Mouse (Mus musculus) hindbrain, embryonic 13.5 days (tissue): ENCODE data around the gene Galnt10. TPM values are rescaled to one million over a fixed set of nuclear protein-coding genes. Genes with fewer than 3 reads are reported as not detected.

Experiments used
- ATAC-seq: fragments of 200-750 bp; cut with Nextera tagmentation; 2 replicates; pipeline ENCODE4 v1.8.0; 2017; ENCODE audit warnings: moderate TSS enrichment; ENCODE audit not compliant: low FRiP score
- H3K27ac ChIP-seq: fragments of 300-500 bp; sonication (generic); 2 replicates; pipeline ENCODE4 v1.5.1; 2015; ENCODE audit warnings: inconsistent platforms, mild to moderate bottlenecking, moderate library complexity
- H3K27me3 ChIP-seq: fragments of 300-500 bp; sonication (generic); 2 replicates; pipeline ENCODE4 v1.6.1; 2015; ENCODE audit warnings: mild to moderate bottlenecking, inconsistent platforms
- H3K36me3 ChIP-seq: fragments of 300-500 bp; sonication (generic); 2 replicates; pipeline ENCODE4 v1.6.1; 2015; ENCODE audit warnings: mild to moderate bottlenecking, inconsistent platforms
- H3K4me1 ChIP-seq: fragments of 300-500 bp; sonication (generic); replicated peaks from 2 replicates; pipeline ENCODE4 v1.6.1; 2015; ENCODE audit warnings: inconsistent platforms
- H3K4me2 ChIP-seq: fragments of 300-500 bp; sonication (generic); 2 replicates; pipeline ENCODE4 v1.6.1; 2015; ENCODE audit warnings: inconsistent platforms, mild to moderate bottlenecking, moderate library complexity
- H3K4me3 ChIP-seq: fragments of 300-500 bp; sonication (generic); 2 replicates; pipeline ENCODE4 v1.5.1; 2015; ENCODE audit warnings: mild to moderate bottlenecking, inconsistent platforms
- H3K9ac ChIP-seq: fragments of 300-500 bp; sonication (generic); 2 replicates; pipeline ENCODE4 v1.6.1; 2015; ENCODE audit warnings: mild to moderate bottlenecking, inconsistent platforms
- H3K9me3 ChIP-seq: fragments of 300-500 bp; sonication (generic); 2 replicates; pipeline ENCODE4 v1.6.1; 2016; ENCODE audit warnings: inconsistent platforms
- WGBS: fragments of 180-500 bp; shearing (Covaris S2); methylation state at CpG from one replicate; pipeline ENCODE4 v1.1.7; 2015; 5-methylcytosine and 5-hydroxymethylcytosine counted together
- polyA plus RNA-seq: library from polyadenylated mRNA; unstranded; fragments of >200 nt; fragmentation: Nextera tagmentation; extraction: Ambion mirVana; gene quantifications from 2 replicates; pipeline ENCODE4 v1.2.1, GENCODE M21; 2015

Gene Galnt10
- polyA plus RNA-seq, 1 experiment from 2014 or later = 12.1 TPM

DNA sequence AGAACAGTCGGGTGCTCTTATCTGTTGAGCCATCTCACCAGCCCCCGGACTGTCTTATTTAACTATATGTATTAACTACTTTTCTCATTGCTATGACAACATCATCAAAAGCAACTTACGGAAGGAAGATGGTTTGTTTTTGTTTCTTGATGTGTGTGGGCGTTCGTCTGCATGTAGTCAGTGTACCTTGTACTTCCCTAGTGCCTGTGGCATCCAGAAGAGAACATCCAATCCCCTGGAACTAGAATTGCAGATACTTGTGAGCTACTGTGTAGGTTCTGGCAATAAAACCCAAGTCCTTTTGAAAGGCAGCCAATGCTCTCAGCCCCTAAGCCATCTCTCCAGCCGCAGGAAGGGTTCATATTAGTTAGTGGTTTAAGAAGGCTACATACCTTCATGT, 72.8 kb downstream of the Galnt10 start:
- no peak for ATAC-seq
- H3K27ac ChIP-seq = no peak overlapping the region
- H3K9ac ChIP-seq = no peak overlapping the region
- H3K4me1 ChIP-seq = peaks cover 13% of the 10 kb centered on the region
- no peaks in the 10 kb centered on the region for H3K9me3 ChIP-seq
- H3K4me2 ChIP-seq = no peak overlapping the region
- no peaks in the 10 kb centered on the region for H3K36me3 ChIP-seq
- WGBS = 92% methylated on average over 6 of the region's 6 CpGs
- H3K27me3 ChIP-seq = no peaks in the 10 kb centered on the region
- no peak overlapping the region for H3K4me3 ChIP-seq

DNA sequence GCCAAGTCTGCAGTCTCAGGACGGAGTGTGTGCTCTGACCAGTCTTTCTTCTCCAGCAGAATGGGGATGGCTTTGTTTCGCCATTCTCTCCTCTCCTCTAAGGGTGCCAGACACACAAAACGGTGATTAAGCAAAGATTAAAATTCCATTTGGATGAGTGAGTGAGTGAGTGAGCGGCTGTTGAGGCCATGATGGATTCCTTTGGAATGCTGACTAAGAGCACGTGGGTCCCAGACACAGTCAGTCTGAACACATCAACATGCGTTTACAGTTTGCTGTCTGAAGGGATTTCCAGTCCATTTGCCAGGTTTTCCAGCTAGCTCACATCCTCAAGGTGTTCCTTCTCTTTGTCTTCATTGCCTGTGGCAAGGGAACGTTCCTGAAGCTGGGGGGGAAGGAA, 74.4 kb downstream of the Galnt10 start:
- Histone ChIP-seq H3K9ac (no peak overlapping the region), H3K27ac (peak overlapping the region; percentile 67), H3K27me3 (no peaks in the 10 kb centered on the region), H3K9me3 (no peaks in the 10 kb centered on the region), H3K4me3 (no peak overlapping the region), H3K4me2 (no peak overlapping the region), H3K36me3 (peaks cover 5% of the 10 kb centered on the region; the same call in 1 of the 2 replicates), H3K4me1 (peaks cover 13% of the 10 kb centered on the region)
- whole genome bisulfite sequencing = 43% methylated on average over 7 of the region's 7 CpGs
- ATAC-seq = no peak

- Histone ChIP-seq H3K27ac (peak overlapping the region; percentile 67), H3K4me2 (no peak overlapping the region), H3K9me3 (no peaks in the 10 kb centered on the region), H3K27me3 (no peaks in the 10 kb centered on the region), H3K9ac (no peak overlapping the region), H3K36me3 (peaks cover 5% of the 10 kb centered on the region; the same call in 1 of the 2 replicates), H3K4me1 (peaks cover 13% of the 10 kb centered on the region), H3K4me3 (no peak overlapping the region)
- 78% methylated on average over 6 of the region's 6 CpGs for WGBS
- no peak for ATAC-seq
Measured at GRCm38 (mm10) chr11:57720076-57720475, 74.8 kb downstream of the Galnt10 start.

GRCm38 (mm10) chr11:57724791-57725463, 79.7 kb downstream of the Galnt10 start:
- H3K27ac ChIP-seq = no peak overlapping the region
- H3K36me3 ChIP-seq = peaks cover 5% of the 10 kb centered on the region; the same call in 1 of the 2 replicates
- ATAC-seq = no peak
- H3K9ac ChIP-seq = no peak overlapping the region
- H3K4me2 ChIP-seq = no peak overlapping the region
- 85% methylated on average over 5 of the region's 5 CpGs for WGBS
- H3K9me3 ChIP-seq = no peaks in the 10 kb centered on the region
- H3K27me3 ChIP-seq = 0 out of 2 replicates have a peak, but pooled peaks cover 6% of the 10 kb centered on the region
- H3K4me1 ChIP-seq = peaks cover 26% of the 10 kb centered on the region
- H3K4me3 ChIP-seq = no peak overlapping the region

DNA sequence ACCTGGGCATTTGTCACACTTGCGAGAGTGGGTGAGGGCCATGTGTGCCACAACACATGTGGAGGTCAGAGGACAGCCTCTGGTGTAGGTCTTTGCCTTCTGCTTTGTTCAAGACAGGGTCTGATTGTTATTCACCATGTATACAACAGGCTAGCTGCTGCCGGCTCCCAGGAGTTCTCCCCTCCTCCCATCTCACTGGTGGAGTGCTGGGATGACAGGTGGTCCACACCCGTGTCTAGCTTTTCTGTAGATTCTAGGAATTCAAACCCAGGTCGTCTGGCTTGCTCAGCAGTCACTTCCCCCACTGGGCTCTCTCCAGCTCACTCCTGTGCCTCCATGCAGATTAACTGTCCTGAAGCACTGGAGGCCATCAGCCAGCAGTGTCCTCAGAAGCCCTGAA, 80.7 kb downstream of the Galnt10 start:
- WGBS = 43% methylated on average over 4 of the region's 4 CpGs
- no peak overlapping the region for H3K9ac ChIP-seq
- no peaks in the 10 kb centered on the region for H3K9me3 ChIP-seq
- H3K36me3 ChIP-seq = peaks cover 5% of the 10 kb centered on the region; the same call in 1 of the 2 replicates
- no peak overlapping the region for H3K27ac ChIP-seq
- no peak overlapping the region for H3K4me2 ChIP-seq
- peaks cover 24% of the 10 kb centered on the region for H3K4me1 ChIP-seq
- H3K4me3 ChIP-seq = no peak overlapping the region
- no peak for ATAC-seq
- H3K27me3 ChIP-seq = 0 out of 2 replicates have a peak, but pooled peaks cover 6% of the 10 kb centered on the region

- ATAC-seq = peak; percentile 66
- 0 out of 2 replicates have a peak overlapping the region, but pooled peaks have one; percentile 35 for H3K9ac ChIP-seq
Measured at GRCm38 (mm10) chr11:57727303-57727969, 82.2 kb downstream of the Galnt10 start.

GRCm38 (mm10) chr11:57732410-57733281, 87.4 kb downstream of the Galnt10 start:
- H3K9ac ChIP-seq = no peak overlapping the region
- no peak overlapping the region for H3K4me2 ChIP-seq
- WGBS = 86% methylated on average over 10 of the region's 10 CpGs
- H3K27ac ChIP-seq = no peak overlapping the region
- H3K36me3 ChIP-seq = peaks cover 2% of the 10 kb centered on the region; the same call in 1 of the 2 replicates
- H3K27me3 ChIP-seq = no peaks in the 10 kb centered on the region
- peaks cover 5% of the 10 kb centered on the region for H3K4me1 ChIP-seq
- H3K9me3 ChIP-seq = no peaks in the 10 kb centered on the region
- H3K4me3 ChIP-seq = no peak overlapping the region
- no peak for ATAC-seq

More at GRCm38 (mm10) chr11:57727303-57727969, 82.2 kb downstream of the Galnt10 start:
- no peaks in the 10 kb centered on the region for H3K9me3 ChIP-seq
- peaks cover 17% of the 10 kb centered on the region for H3K4me1 ChIP-seq
- no peak overlapping the region for H3K4me2 ChIP-seq
- peak overlapping the region; percentile 35 for H3K27ac ChIP-seq
- WGBS = 60% methylated on average over 9 of the region's 9 CpGs
- no peak overlapping the region for H3K4me3 ChIP-seq
- H3K36me3 ChIP-seq = peaks cover 5% of the 10 kb centered on the region; the same call in 1 of the 2 replicates
- H3K27me3 ChIP-seq = 0 out of 2 replicates have a peak, but pooled peaks cover 6% of the 10 kb centered on the region

DNA sequence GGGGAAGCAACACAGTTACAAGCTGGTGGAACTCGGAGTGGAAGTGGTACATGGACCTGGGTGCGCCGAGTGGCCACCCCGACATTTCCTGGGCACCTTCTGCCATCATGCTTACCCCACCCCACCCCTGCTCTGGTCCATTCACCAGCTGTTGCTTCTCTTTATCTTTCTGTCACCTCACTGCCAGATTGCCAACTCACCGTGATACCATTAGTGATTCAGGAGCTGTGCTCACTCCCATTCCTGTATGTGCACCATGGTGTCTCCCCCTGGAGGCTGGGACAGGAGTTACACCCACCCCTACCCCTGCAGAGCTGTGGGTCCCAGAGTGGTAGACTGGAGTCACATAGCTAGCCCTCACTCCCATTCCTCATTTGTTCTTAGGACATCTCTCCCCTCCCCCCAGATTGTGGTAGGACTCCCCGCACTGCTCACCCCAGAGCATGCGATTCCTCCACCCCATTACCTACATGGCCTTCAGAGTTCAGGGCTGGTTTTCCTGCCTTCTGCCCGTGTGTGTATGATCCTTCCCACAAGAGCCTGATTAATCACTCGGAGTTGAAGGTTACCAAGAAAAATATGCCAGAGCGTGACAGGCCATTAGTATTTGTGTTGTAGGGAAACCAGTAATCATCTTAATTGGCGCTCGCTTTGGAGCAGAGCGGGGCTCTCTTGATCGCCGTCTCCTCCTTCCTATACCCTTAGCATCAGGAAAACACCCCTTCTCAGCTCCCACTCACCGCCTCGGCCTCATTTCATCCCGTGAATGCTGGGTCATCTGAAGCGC, 102.2 kb downstream of the Galnt10 start:
- H3K9me3 ChIP-seq = no peaks in the 10 kb centered on the region
- no peak overlapping the region for H3K4me2 ChIP-seq
- 75% methylated on average over 19 of the region's 19 CpGs for WGBS
- H3K27me3 ChIP-seq = no peaks in the 10 kb centered on the region
- no peak overlapping the region for H3K27ac ChIP-seq
- H3K36me3 ChIP-seq = no peaks in the 10 kb centered on the region
- no peak overlapping the region for H3K9ac ChIP-seq
- H3K4me3 ChIP-seq = no peak overlapping the region
- H3K4me1 ChIP-seq = peaks cover 18% of the 10 kb centered on the region
- ATAC-seq = no peak

GRCm38 (mm10) chr11:57753538-57754203, 108.4 kb downstream of the Galnt10 start:
- peaks cover 31% of the 10 kb centered on the region for H3K4me1 ChIP-seq
- WGBS = 45% methylated on average over 14 of the region's 14 CpGs
- no peak overlapping the region for H3K9ac ChIP-seq
- H3K36me3 ChIP-seq = no peaks in the 10 kb centered on the region
- ATAC-seq = peak; percentile 54; the same call in 1 of the 2 replicates
- H3K27me3 ChIP-seq = no peaks in the 10 kb centered on the region
- no peak overlapping the region for H3K4me3 ChIP-seq
- peak overlapping the region; percentile 45; the same call in 1 of the 2 replicates for H3K27ac ChIP-seq
- H3K4me2 ChIP-seq = no peak overlapping the region
- H3K9me3 ChIP-seq = no peaks in the 10 kb centered on the region

DNA sequence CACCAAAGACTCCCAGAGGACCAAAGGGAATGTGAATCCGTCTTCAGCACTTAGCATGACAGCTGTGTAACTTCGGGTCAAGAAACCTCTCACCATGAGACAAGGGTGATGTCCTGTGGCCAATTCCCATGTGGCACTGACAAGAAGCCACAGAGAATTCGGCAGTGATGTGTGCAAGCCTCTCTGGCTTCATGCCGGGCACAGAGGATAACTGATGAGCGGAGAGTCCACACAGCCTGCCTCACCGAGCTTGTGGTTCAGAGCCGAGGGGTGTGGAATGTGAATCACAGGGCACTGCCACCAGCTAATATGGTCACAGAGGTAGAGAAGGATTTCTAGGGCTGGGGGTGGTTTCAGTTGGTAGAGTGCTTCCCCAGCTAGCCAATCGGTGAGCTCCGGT, 113.4 kb downstream of the Galnt10 start:
- no peak for ATAC-seq
- H3K4me3 ChIP-seq = no peak overlapping the region
- peaks cover 6% of the 10 kb centered on the region; the same call in 1 of the 2 replicates for H3K36me3 ChIP-seq
- no peak overlapping the region for H3K9ac ChIP-seq
- H3K4me1 ChIP-seq = peaks cover 21% of the 10 kb centered on the region
- no peaks in the 10 kb centered on the region for H3K27me3 ChIP-seq
- H3K9me3 ChIP-seq = no peaks in the 10 kb centered on the region
- no peak overlapping the region for H3K4me2 ChIP-seq
- 65% methylated on average over 9 of the region's 9 CpGs for WGBS
- H3K27ac ChIP-seq = no peak overlapping the region

GRCm38 (mm10) chr11:57760509-57761058, 115.3 kb downstream of the Galnt10 start:
- H3K9me3 ChIP-seq = no peaks in the 10 kb centered on the region
- H3K36me3 ChIP-seq = peaks cover 6% of the 10 kb centered on the region; the same call in 1 of the 2 replicates
- H3K4me3 ChIP-seq = no peak overlapping the region
- H3K27ac ChIP-seq = no peak overlapping the region
- peak; percentile 49 for ATAC-seq
- no peak overlapping the region for H3K9ac ChIP-seq
- WGBS = 17% methylated on average over 14 of the region's 14 CpGs
- peaks cover 16% of the 10 kb centered on the region for H3K4me1 ChIP-seq
- no peak overlapping the region for H3K4me2 ChIP-seq
- 0 out of 2 replicates have a peak, but pooled peaks cover 7% of the 10 kb centered on the region for H3K27me3 ChIP-seq
